ENCODE assay signal across 7 mouse cellular contexts in genomic region chr6:72235098-72235806, GRCm38 (mm10). TPM values are rescaled to one million over a fixed set of nuclear protein-coding genes. Genes with fewer than 3 reads are reported as not detected.
DNase-seq lines count a peak whose midpoint lies in the region; ATAC-seq and TF ChIP-seq lines count a peak whose summit lies in the region.

Atoh8 (minus strand) TSS chr6:72235577.

- CTCF ChIA-PET in Patski (lab: Charles Lee), result interaction anchor here (0.9 to 4.9 kb wide), 5 partner anchors 19 to 48 kb away, joined by 3 to 64 read pairs (median 4); no protein-coding TSS in a partner anchor

- no peak for DNase-seq in Patski (ENCODE audit: low read depth, low spot score)
- DNase-seq in cerebellum, adult 18-20 months, result peak; percentile 68 to 77
- peak; percentile 62 for DNase-seq in forelimb bud, embryonic 11.5 days (ENCODE audit: low read depth, low spot score)
- DNase-seq in layer of hippocampus, postnatal 25 days (ENCODE audit: extremely low spot score in 1 of 2, low spot score in 1 of 2), result peak; percentile 43 to 57
- DNase-seq in lung, postnatal 36 days, result peak; percentile 77
- DNase-seq in right cerebral cortex, postnatal 14 days, result peak; percentile 43

- H3K27me3 ChIP-seq in Patski, result no peaks in the 10 kb centered on the region

- peak; percentile 23 for ATAC-seq in Patski
- ATAC-seq in hematopoietic stem cell, adult 5-6 weeks (replicated peaks in 1 of 2; ENCODE audit: insufficient read depth in 1 of 2, low FRiP score in 2 of 2, low TSS enrichment in 1 of 2, low read depth in 1 of 2, poor library complexity in 2 of 2, severe bottlenecking in 2 of 2), result peak; percentile 33 to 37; a peak in 1 of 4 replicates

- in situ Hi-C loops in Patski (cut with MboI; ENCODE audit: low pct_unique_long_range_greater_than_20kb), result no loop called here

- POLR2A ChIA-PET in Patski (lab: Charles Lee), result interaction anchor here (1.3 to 3.0 kb wide), 3 partner anchors 17 to 50 kb away, joined by 3 to 11 read pairs (median 5); no protein-coding TSS in a partner anchor

- TF ChIP-seq CTCF in Patski (IDR thresholded peaks at IDR 0.05), result no peak

RNA-seq across cellular contexts. Expression of gene Atoh8, which starts in this region (rescaled TPM):
- 5.7 TPM for polyA plus RNA-seq in Patski (2021)
- not detected in 2 replicates for total RNA-seq in hematopoietic stem cell, adult 5-6 weeks (2017)
- 1 to 10 TPM; 2.3 to 2.8 TPM for total RNA-seq in layer of hippocampus, postnatal 25 days (2021)

Comparison
In these comparisons a context has a peak if more than half of its experiments do, and no peak if none do; other contexts are left out.
1. Peak in ATAC-seq in hematopoietic stem cell, adult 5-6 weeks; RNA of the gene not detected or under 1 TPM.